Mouse (Mus musculus): ENCODE measurements at regions not wholly inside any gene's neighbourhood (a gene's known extent, or its start where the extent isn't known, plus 50 kb on each side); places are given as distances from the start of the nearest gene placed in this dataset.
"Not testable (repeated sequence)": the region's sequence is repeated elsewhere in the genome, so short reads cannot be mapped to it uniquely, and the experiment has no call there.

DNA sequence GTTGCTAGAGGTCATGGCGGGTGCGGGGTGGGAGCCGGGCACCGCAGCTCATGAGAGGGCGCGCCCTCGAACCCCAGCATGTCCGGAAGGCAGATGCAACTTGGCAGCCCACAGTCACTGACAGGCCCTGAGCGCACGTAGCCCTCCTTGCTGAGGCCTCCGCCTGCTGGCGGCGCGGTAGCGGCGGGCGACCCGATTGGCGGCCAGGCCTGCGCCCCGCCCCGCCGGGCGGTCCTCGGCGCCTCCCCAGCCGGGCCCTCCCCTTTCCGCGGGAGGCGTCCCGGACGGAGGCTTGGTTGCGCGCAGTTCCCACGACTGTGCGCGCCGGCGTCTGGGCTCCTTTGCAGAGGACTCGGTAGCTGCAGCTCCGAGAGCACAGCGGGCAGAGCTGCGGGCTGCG is 301.9 kb downstream of the Hpcal1 start:
- 1% methylated on average over 31 of the region's 44 CpGs for WGBS

DNA sequence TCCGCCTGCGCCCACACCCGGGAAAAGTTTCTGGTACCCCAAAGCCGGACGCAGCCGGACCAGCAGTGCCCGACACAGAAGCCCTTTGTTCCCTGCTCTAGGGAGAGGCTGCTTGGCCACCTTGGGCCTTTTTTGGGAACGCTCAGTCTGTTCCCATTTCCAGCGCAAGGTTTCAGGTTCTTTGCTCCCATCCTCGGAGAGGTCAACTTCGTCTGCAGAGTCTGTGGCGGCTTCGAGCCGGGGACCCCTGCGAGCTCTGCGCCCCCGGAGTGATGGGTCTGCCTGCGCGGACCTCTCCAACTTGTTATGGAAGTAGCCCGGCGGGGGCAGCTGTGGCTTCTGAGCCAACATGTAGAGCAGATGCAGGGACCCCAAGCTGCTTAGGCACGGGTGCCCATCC is 302.7 kb downstream of the Hpcal1 start:
- WGBS = 9% methylated on average over 16 of the region's 22 CpGs
- H3K9ac ChIP-seq (ENCODE audit: low read depth, low read length) = peak overlapping the region; percentile 35
- peak overlapping the region; percentile 56 for H3K4me2 ChIP-seq (ENCODE audit: low read length)
- not testable (repeated sequence) for H3K9me3 ChIP-seq (ENCODE audit: control insufficient read depth, low read length); H3K36me3 ChIP-seq (ENCODE audit: control insufficient read depth, insufficient read depth, low read length); ATAC-seq; H3K27me3 ChIP-seq (replicated peaks; ENCODE audit: control insufficient read depth, insufficient read depth, low read length); H3K27ac ChIP-seq (ENCODE audit: low read depth, low read length); H3K4me1 ChIP-seq (ENCODE audit: control insufficient read depth, insufficient read depth, low read depth, low read length)
- H3K4me3 ChIP-seq (ENCODE audit: low read length) = peak overlapping the region; percentile 54

More for the DNA sequence above, 301.9 kb downstream of the Hpcal1 start:
- H3K4me1 ChIP-seq (ENCODE audit: control insufficient read depth, insufficient read depth, low read depth, low read length); H3K9me3 ChIP-seq (ENCODE audit: control insufficient read depth, low read length); H3K27ac ChIP-seq (ENCODE audit: low read depth, low read length); H3K27me3 ChIP-seq (replicated peaks; ENCODE audit: control insufficient read depth, insufficient read depth, low read length); H3K36me3 ChIP-seq (ENCODE audit: control insufficient read depth, insufficient read depth, low read length): not testable (repeated sequence)
- H3K4me3 ChIP-seq (ENCODE audit: low read length) = peak overlapping the region; percentile 54
- peak overlapping the region; percentile 62 for H3K9ac ChIP-seq (ENCODE audit: low read depth, low read length)
- H3K4me2 ChIP-seq (ENCODE audit: low read length) = peak overlapping the region; percentile 56
- peak; percentile 96 for ATAC-seq

All from hindbrain, embryonic 16.5 days (tissue).